Mouse (Mus musculus) small intestine, adult 2 months (tissue): ENCODE data around the gene Pam.

Experiments used
- CTCF ChIP-seq: fragments of 200-500 bp; IDR thresholded peaks from 2 replicates; pipeline ENCODE4 v1.5.1; 2012; ENCODE audit warnings: low read depth, mild to moderate bottlenecking, control low read depth, inconsistent platforms, low read length, moderate library complexity, mixed read lengths; ENCODE audit not compliant: insufficient replicate concordance, insufficient read length; ENCODE audit errors: extremely low read depth
- POLR2A ChIP-seq: fragments of 200-500 bp; IDR thresholded peaks from 2 replicates; pipeline ENCODE4 v1.6.1; 2012; ENCODE audit warnings: low read depth, mild to moderate bottlenecking, control low read depth, inconsistent platforms, low read length, moderate library complexity

- TF ChIP-seq POLR2A (no peak), CTCF (no peak)
These were observed 76.5 kb downstream of the Pam start for GRCm38 (mm10) chr1:98018987-98019386.
